Mouse (Mus musculus): Measurements from ENCODE around the gene Itga9.
A peak's percentile ranks its signal among the peaks of the same experiment; 100 is the strongest.

Gene Itga9

GRCm38 (mm10) chr9:118770366-118770765 lies 163.9 kb downstream of the Itga9 start:
- DNase-seq (ENCODE audit: low spot score in 2 of 2), result no peak

GRCm38 (mm10) chr9:118774676-118775075 lies 168.2 kb downstream of the Itga9 start:
- DNase-seq (ENCODE audit: low spot score in 2 of 2), result no peak

DNA sequence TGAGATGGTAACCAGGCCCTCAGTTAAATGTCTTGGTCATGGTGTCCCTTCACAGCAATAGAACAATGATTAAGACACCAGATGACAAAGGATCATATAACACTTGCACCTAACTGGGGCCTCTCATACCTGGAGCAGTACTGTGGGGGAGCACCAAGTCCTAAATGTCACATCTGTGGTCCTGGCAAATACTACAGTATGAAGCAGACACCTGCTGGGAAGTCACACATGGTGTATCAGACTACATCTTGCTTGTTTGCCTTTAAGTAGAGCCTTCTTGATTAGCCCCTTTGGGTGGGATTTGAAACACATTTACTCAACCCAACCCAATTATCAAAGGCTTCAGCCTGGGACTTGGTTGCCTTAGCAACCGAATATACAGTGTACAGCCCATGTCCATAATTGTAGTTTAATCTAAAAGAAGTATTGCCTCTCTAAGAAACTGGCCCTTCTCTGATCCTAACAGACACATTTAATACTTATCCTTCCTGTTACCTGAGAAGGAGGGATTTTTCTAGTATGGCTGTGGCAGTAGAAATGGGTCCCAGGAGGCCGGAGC lies 170.5 kb downstream of the Itga9 start:
- DNase-seq (ENCODE audit: low spot score in 2 of 2), result no peak

GRCm38 (mm10) chr9:118778596-118778995 lies 172.1 kb downstream of the Itga9 start:
- no peak for DNase-seq (ENCODE audit: low spot score in 2 of 2)

DNA sequence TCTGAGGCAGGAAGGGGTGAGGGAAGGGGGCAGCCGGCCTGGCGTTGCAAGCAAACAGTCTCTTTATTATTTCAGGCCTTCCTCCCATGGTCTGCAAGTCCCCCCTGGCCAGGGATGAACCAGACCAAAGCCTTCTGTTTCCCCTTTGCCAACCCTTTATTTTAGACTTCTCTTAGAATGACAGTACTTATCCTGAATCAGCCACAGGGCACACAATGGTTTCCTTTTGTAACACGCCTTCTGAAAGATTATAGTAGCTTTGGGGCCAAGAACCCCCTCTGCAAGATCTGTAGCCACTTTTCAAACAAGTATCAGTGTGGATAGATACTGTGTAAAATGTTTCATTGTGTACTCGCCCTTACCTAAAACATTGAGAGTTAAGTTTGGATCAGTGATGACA lies 178.1 kb downstream of the Itga9 start:
- DNase-seq (ENCODE audit: low spot score in 2 of 2), result no peak

DNA sequence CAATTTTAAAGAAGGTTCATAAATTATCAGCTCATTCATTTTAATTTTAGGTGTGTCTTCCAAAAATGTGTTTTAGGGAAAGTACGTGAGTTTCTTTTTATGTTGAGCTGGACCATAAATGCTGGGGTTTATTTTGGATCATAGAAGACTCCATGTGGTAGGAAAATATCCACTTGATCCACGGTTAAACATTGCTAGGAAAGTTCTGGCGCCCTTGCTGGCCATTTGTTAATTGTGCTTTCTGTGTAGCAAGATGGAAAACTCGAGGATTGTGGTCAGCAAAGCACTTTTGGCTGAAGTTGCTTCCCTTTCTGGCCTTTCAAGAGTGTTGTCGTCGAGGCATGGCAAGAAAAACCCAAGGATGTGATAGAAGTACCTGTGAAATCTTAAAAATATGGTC lies 179.3 kb downstream of the Itga9 start:
- no peak for DNase-seq (ENCODE audit: low spot score in 2 of 2)

DNA sequence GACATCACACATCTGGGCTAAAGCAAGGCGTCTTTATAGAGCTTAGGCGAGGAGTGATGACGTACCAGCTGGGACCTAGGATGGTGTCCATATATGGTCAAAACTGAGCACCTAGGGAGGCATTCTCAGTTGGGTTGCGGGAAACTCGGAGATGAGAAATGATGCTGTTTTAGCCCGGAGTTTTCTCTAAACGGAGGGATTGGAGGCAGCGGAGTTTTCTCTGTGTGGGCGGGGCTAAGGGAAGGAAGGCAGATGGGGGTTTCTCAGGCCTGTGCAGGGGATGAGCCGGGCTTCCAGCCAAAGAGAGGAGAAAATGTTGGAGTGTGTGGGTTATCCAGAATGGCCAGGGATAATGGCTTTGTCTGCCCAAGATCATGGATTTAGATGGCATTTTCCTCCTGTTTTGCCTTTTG lies 182.4 kb downstream of the Itga9 start:
- peak; percentile 41 to 53 for DNase-seq (ENCODE audit: low spot score in 2 of 2)

DNA sequence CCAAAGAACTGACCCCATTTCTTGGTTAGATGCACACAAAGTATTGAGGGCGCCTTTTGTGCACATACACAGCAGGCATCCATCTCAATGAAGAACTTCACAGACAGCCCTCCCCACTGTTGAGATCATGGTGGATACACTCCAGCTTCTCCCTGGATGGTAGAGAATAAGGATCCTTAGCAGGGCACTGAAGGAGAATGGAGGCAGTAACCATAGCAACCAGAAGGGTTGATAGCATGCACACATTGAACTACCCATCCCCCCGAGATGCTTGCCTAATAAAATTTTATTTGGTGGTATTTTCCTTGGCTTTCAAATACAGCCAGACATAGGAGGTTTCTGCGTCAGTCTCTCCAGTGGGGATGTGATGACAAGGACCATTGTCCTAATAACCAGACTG lies 184.7 kb downstream of the Itga9 start:
- no peak for DNase-seq (ENCODE audit: low spot score in 2 of 2)

- DNase-seq (ENCODE audit: low spot score in 2 of 2), result no peak
Measured at GRCm38 (mm10) chr9:118793151-118793785, 186.8 kb downstream of the Itga9 start.

DNA sequence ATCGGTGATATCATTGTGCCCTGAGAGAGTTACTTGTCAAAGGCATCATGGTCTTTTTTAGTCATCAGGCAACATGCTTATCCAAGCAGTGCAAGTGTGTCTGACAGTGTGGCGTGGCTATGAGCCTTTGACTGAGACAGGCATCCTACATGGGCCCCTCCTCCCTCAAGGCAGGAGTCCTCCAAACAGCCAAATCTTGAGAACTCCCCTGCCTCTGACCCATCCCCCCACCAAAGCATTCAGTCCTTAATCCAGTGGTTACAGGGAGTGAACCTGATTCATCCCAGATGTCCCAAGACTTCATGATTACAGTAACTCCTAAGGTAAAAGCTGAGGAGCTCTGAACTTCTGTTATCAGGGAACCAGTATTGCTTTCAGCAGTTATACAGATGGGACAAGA lies 188.2 kb downstream of the Itga9 start:
- DNase-seq (ENCODE audit: low spot score in 2 of 2), result no peak

DNA sequence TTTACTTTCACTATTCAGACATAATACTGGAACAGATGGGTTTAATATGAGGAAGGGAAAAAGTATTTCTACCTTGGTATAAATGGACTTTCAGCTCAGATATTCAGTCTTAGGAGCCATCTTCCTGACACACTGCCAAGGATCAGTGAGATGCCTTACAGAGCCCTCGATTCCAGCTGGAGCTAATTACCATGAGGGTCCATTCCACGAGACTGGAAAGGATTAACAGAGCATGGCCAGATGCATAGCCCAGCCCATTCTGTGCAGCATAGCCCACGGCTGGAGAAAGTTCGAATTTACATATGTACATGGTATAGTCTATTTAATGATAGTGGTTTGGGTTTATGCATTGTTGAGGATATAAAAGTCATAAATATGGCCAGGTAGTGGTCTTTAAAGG lies 188.8 kb downstream of the Itga9 start:
- DNase-seq (ENCODE audit: low spot score in 2 of 2), result no peak

DNA sequence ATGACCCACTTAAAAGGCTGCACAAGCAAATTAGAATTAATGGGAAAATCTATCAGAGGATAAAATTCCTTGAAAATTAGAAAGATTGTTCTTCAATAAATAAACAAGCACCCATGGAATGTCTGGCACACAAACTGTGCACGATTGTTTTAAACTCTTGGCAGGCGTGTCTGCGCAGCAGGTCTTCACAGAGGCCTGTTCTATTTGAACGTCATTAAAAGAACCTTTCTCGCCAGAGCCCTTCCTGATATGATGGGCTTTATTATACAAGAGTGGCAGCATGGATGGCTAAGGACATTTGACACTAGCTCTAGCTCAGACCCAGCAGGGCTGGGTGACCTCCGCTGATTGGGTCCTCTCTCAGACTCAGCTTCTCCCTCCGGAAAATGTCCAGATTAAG lies 192.6 kb downstream of the Itga9 start:
- peak in 1 of 2 experiments; percentile 11 for DNase-seq (ENCODE audit: low spot score in 2 of 2)

DNA sequence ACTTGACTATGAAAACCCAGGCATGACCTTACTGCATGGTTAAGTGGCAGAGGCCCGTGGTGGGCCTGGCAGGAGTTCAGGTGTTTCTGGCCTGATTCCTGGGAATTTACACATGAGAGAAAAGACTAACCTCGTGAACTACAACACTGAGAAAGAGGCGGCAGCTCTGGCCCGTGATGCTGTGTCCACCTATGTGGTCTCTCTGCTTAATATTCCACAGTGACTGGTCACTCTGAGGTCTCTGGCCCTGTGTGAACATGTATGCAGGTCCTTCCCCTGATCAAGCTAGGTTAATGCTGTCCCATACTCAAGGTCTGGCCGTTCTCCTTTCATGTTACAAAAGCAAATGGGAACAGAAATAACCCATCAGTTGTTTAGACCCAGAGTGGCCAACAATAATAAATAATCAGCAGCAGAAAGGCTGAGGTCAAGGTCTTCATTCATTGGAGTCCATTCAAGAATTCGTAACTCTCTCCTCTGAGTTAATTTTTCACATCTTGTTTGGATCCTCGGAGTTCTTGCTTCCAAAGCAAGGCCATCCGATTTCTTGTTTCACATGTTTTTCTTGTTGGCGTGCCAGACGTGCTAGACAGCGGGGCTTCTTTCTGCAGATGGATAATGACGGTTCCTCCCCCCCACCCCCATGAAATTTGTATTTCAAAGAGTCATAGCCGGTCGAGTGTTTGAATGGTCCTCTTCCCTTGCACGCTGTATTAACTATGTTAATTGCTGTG lies 194.9 kb downstream of the Itga9 start:
- no peak for DNase-seq (ENCODE audit: low spot score in 2 of 2)

GRCm38 (mm10) chr9:118801910-118802287 lies 195.4 kb downstream of the Itga9 start:
- no peak for DNase-seq (ENCODE audit: low spot score in 2 of 2)

DNA sequence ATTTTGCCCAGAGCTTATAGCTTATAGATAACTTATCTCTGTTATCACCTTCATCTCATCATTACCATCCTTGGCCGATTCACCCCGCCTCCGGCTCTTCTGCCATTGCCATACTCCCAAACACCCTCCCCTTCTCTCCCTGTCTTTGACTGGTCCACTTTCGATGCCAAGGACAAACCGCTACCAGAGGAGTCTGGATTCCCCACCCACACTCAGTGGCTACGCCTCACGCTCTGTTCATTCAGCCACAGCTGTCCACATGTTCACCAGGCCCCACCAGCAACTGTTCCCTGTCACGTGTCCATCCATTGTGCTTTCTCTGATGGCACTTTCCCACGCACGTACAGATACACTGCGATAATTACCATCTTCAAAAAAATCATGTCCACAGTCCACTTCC lies 195.9 kb downstream of the Itga9 start:
- DNase-seq (ENCODE audit: low spot score in 2 of 2), result no peak

- DNase-seq (ENCODE audit: low spot score in 2 of 2), result no peak
Measured at GRCm38 (mm10) chr9:118805740-118806139, 199.2 kb downstream of the Itga9 start.

DNA sequence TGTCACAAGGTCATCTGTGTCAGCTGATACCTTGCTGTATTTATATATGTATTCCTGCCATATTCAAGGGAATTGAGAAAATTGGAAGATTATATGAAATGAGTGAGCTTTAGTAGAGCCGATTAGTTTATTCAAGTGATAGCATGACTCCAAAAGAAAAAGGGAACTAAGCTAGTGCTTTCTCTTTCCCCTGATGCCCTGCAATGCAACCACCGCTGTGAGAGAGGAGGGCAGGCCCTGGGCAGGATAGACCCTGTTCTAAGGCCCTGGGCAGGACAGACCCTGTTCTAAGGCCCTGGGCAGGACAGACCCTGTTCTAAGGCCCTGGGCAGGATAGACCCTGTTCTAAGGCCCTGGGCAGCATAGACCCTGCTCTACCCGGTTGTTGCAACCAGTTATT lies 201.2 kb downstream of the Itga9 start:
- no peak for DNase-seq (ENCODE audit: low spot score in 2 of 2)

DNA sequence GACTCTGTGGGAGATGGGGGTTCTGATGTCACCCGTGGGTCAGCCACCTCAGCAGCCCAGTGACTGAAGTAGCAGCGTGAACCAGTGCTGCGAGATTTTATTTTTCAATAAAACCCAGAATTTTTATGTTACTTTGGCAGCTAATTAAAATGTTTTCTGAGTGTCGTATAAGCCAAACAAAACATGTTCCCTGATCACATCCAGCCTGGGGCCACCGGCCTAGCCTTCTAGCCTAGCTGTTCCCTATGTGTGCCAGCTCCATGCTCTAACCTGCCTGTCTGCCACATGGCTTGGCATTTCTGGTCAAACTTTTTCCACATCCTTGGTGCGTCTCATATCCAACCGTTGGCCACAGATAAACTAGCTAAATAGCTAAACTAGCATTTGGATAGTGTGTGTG lies 205.7 kb downstream of the Itga9 start:
- no peak for DNase-seq (ENCODE audit: low spot score in 2 of 2)

GRCm38 (mm10) chr9:118813492-118813891 lies 207.0 kb downstream of the Itga9 start:
- DNase-seq (ENCODE audit: low spot score in 2 of 2), result no peak

DNA sequence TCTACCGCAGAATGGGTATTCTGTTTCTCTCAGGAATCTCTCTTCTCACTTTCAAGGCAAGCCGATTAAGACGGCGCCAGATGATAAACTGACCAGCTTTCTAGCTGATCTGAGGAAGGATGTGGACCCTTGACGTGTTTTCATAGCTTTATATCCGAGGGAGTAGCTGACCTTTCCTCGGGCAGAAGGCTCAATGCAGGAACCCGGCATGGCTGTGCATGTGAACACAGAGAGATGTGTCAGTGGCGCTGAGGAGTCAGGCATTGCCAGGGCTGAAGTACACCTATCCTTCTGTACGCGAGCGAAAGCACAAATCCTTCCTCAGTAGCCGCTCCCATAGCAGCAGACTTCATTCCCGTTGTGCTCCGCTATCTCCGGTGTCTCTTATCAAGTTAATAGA lies 207.6 kb downstream of the Itga9 start:
- no peak for DNase-seq (ENCODE audit: low spot score in 2 of 2)

DNA sequence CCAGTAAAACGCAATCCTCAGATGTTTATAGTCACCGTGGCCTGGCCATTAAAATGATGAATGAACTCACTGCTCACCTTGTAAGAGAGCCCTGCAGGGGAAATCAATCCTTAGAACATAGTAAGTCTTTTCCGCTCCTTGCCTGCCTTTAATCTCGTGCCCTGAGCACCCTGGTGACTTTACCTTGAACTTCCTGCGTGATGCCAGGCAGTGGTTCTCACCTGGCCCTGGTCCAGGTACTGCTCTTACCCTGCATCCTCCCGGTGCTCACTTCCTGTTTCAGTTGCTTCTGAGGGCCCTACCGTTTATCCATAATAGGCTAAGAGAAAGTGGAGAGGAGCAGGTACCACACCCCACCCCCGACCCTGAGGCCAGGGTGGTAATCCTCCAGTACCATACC lies 208.0 kb downstream of the Itga9 start:
- no peak for DNase-seq (ENCODE audit: low spot score in 2 of 2)

- DNase-seq (ENCODE audit: low spot score in 2 of 2), result no peak
Measured at GRCm38 (mm10) chr9:118815543-118815942, 209.1 kb downstream of the Itga9 start.

GRCm38 (mm10) chr9:118818508-118818907 lies 212.0 kb downstream of the Itga9 start:
- no peak for DNase-seq (ENCODE audit: low spot score in 2 of 2)
